Mouse (Mus musculus) megakaryocyte, embryonic 14.5 days (primary cell): Measurements from ENCODE around the gene Pitpnb.

Experiments
- FLI1 ChIP-seq: IDR thresholded peaks from 2 replicates; pipeline ENCODE4 v1.6.1; 2012; ENCODE audit warnings: low read length, inconsistent platforms, mixed read lengths
- GATA1 ChIP-seq: IDR thresholded peaks from 3 replicates; pipeline ENCODE4 v1.6.1; 2012; ENCODE audit warnings: mixed read lengths, low read length, inconsistent platforms, borderline replicate concordance

DNA sequence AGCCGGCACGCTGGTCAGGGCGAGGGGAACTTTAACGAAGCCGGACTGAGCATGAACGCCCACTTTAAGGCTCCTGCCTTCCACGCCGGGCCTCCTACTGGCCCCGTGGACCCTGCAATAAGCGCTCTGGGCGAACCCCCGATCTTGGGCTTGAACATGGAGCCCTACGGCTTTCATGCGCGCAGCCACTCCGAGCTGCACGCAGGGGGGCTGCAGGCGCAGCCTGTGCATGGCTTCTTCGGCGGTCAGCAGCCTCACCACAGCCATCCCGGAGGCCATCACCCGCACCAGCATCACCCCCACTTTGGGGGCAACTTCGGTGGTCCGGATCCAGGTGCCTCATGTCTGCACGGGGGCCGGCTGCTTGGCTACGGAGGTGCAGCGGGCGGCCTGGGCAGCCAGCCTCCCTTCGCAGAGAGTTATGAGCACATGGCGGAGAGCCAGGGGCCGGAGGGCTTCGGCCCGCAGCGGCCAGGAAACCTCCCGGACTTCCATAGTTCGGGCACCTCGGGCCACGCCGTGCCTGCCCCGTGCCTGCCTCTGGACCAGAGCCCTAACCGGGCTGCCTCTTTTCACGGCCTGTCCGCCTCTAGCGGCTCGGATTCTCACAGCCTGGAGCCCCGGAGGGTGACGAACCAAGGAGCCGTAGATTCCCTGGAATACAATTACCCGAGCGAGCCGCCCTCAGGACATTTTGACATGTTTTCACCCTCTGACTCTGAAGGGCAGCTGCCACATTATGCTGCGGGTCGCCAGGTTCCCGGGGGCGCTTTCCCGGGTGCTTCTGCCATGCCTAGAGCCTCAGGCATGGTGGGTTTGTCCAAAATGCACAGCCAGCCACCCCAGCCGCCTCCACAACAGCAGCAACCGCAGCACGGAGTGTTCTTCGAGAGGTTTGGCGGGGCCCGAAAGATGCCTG lies 87.9 kb downstream of the Pitpnb start:
- no peak for TF ChIP-seq GATA1
- no peak for TF ChIP-seq FLI1
